Mouse (Mus musculus): ENCODE data around the gene 0610009B22Rik.

Gene 0610009B22Rik

GRCm38 (mm10) chr11:51658291-51658690, 30.4 kb downstream of the 0610009B22Rik start:
- peak in 1 of 2 experiments; percentile 50 for DNase-seq

- peak; percentile 61 to 76 for DNase-seq
Measured at GRCm38 (mm10) chr11:51656798-51657521, 31.7 kb downstream of the 0610009B22Rik start.

- no peak for DNase-seq
Measured at GRCm38 (mm10) chr11:51654891-51655290, 33.8 kb downstream of the 0610009B22Rik start.

- no peak for DNase-seq
Measured at GRCm38 (mm10) chr11:51653736-51654135, 34.9 kb downstream of the 0610009B22Rik start.

GRCm38 (mm10) chr11:51652889-51653418, 35.7 kb downstream of the 0610009B22Rik start:
- DNase-seq, result no peak

- peak; percentile 82 to 86 for DNase-seq
Measured at GRCm38 (mm10) chr11:51650691-51651515, 37.8 kb downstream of the 0610009B22Rik start, which contains the start of the genes N4bp3 and D930048N14Rik. N4bp3 (minus strand) TSS chr11:51650842. D930048N14Rik (plus strand) TSS chr11:51650954.

- peak; percentile 38 to 42 for DNase-seq
Measured at GRCm38 (mm10) chr11:51650261-51650660, 38.4 kb downstream of the 0610009B22Rik start.

GRCm38 (mm10) chr11:51649889-51650199, 38.8 kb downstream of the 0610009B22Rik start:
- peak in 1 of 2 experiments; percentile 29 for DNase-seq

- DNase-seq, result no peak
Measured at GRCm38 (mm10) chr11:51649111-51649888, 39.4 kb downstream of the 0610009B22Rik start.

- peak in 1 of 2 experiments; percentile 42 for DNase-seq
Measured at GRCm38 (mm10) chr11:51648566-51648965, 40.1 kb downstream of the 0610009B22Rik start.

GRCm38 (mm10) chr11:51646751-51647667, 41.7 kb downstream of the 0610009B22Rik start:
- DNase-seq, result peak; percentile 60 to 78

GRCm38 (mm10) chr11:51646245-51646644, 42.4 kb downstream of the 0610009B22Rik start:
- no peak for DNase-seq

- no peak for DNase-seq
Measured at GRCm38 (mm10) chr11:51645293-51645692, 43.4 kb downstream of the 0610009B22Rik start.

- peak; percentile 27 to 35 for DNase-seq
Measured at GRCm38 (mm10) chr11:51644217-51644616, 44.5 kb downstream of the 0610009B22Rik start.

- no peak for DNase-seq
Measured at GRCm38 (mm10) chr11:51643761-51644160, 44.9 kb downstream of the 0610009B22Rik start.

GRCm38 (mm10) chr11:51643202-51643601, 45.5 kb downstream of the 0610009B22Rik start:
- peak in 1 of 2 experiments; percentile 19 for DNase-seq

GRCm38 (mm10) chr11:51640748-51641147, 47.9 kb downstream of the 0610009B22Rik start:
- DNase-seq, result peak; percentile 69 to 80

- no peak for DNase-seq
Measured at GRCm38 (mm10) chr11:51638497-51638896, 50.2 kb downstream of the 0610009B22Rik start.

GRCm38 (mm10) chr11:51637971-51638414, 50.7 kb downstream of the 0610009B22Rik start:
- peak; percentile 59 to 63 for DNase-seq

GRCm38 (mm10) chr11:51636323-51636684, 52.4 kb downstream of the 0610009B22Rik start:
- peak; percentile 63 to 76 for DNase-seq
